Mouse (Mus musculus) CD4-positive, CD25-positive, alpha-beta regulatory T cell, adult 9 weeks (primary cell): ENCODE data around the gene Trim30b. TPM values are rescaled to one million over a fixed set of nuclear protein-coding genes. Genes with fewer than 3 reads are reported as not detected.

ENCODE experiments used
- polyA plus RNA-seq: library from polyadenylated mRNA; unstranded; fragments of 100-300 nt; shearing (Covaris generic); gene quantifications from one replicate; pipeline ENCODE4 v1.2.1, GENCODE M21; 2017

The Trim30b gene
- polyA plus RNA-seq = 1.5 TPM

DNA sequence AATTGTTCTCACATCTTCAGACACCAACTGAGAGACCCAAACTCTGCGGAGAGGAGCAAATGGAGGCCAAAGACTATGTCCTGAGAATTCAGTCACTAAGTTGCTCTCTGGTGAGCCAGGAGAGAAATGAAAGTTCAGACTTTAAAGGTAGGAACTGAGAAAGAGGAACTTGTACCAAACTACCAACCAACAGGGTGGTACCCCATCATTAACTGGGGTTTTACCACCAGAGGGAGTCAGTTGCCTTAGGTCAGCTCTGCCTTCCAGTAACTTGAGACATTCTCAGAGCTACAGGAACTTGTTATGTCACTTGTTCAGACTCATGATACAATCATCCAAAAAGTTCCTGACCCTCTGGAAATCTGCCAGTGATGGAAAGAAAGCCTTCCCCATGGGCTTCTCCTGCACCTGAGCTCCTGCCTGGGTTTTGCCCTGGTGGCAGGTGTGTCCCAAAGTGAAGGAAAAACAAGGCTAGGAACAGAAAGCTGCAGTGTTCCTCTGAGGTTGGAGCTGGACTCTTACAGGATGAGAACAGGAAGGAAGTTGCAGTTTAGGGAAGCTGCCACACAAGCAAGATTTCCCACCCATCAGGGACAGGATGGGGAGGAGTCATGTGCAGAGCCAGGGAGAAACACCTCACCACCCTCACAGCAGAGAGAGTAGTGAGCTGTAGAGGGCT lies at the start of gene Trim30b:
TSS of gene Trim30b (minus strand) at position 149 of the 679 bp plus-strand sequence.

DNA sequence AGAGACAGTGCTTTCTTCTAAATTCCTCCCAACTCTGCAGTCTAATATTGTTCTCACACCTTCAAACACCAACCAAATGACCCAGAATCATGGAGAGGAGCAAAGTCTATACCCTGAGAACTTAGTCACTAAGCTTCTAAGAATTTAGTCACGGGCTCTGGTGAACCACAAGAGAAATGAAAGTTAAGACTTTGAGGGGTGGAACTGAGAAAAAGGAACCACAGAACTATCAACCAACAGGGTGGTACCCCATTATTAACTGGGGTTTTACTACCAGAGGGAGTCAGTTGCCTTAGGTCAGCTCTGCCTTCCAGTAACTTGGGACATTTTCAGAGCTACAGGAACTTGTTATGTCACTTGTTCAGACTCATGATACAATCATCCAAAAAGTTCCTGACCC lies 31.0 kb upstream of the Trim30b start, which contains the start of gene Trim30c:
TSS of gene Trim30c (minus strand) at position 140 of the 400 bp plus-strand sequence.

DNA sequence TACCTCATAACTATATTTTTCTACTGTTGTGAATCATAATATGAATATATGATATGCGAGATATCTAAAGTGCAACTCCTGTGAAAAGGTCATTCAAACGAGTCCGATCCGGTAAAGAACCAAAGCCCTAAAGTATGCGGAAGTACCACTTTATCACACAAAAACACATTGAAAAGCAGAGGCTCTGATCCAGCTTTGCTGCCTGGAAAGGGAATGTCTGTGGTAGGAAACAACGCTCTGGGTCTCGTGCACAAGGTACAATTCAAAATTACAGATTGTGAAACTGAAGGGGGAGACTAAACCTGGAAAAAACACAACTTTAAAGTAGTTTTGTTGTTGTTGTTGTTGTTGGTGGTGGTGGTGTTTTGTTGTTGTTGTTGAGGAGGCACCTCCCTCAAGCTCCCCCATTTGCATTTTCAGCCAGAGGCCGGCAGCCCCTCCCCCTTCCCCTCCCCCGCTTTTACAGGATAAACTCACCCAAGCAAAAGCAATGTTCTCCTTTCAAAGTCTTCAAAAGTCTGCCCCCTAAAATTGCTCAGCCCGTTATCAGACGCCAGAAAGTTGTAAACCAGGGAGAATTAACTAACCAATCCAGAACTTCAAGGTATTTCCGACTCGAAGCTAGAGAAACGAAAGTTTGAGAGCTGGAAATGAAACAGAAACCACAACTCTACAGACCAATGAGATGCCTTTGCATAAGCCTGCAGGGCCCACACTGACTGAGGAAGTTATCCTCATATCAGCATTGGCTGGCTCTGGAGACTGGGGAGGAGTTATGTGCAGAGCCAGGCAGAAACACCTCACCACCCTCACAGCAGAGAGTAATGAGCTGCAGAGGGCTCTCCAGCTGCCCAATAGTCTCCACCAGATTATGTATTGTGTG lies 16.7 kb downstream of the Trim30b start, which contains the start of gene Trim12c:
TSS of gene Trim12c (minus strand) at position 646 of the 883 bp plus-strand sequence.

DNA sequence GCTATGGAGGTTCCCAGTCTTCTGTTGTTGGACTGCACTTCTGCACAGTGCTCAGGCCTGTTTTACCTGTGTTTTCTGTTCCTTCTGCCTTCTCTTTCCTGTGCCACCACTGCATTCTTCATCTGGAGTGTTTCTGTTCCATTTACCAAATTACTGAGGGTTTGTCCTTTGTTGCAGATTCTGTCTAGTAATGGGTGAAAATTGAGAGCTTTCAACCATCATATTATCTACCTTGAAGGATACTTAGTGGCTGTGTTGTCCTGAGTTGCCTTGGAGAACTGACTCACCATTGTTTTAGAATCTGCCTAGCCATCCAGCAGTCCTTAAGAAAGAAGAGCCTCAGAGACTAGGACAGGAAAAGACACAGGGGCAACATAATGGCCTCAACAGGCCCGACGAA lies 40.5 kb downstream of the Trim30b start, which contains the start of gene Trim34b:
TSS of gene Trim34b (plus strand) at position 301 of the 400 bp plus-strand sequence.

DNA sequence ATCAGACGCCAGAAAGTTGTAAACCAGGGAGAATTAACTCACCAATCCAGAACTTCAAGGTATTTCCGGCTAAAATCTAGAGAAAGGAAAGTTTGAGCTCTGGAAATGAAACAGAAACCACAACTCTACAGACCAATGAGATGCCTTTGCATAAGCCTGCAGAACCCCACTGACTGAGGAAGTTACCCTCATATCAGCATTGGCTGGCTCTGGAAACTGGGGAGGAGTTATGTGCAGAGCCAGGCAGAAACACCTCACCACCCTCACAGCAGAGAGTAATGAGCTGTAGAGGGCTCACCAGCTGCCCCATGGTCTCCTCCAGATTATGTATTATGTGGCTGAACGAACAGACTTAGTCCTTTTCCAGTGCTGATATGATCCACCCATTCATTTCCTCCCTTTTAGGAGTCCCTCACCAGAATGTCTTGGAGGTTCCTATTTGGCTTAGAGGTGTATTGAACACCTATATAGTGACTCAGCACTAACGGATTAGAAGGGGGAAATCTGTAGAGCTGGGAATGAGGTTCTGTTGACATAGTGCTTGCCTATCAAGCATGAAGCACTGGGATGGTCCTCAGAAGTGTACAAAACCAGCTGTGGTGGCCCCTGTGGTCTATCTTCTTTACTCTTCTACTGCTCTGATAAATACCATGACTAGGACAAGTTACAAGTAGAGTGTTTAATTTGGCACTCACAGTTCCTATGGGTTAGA lies 54.2 kb downstream of the Trim30b start, which contains the start of gene Trim12a:
TSS of gene Trim12a (minus strand) at position 98 of the 712 bp plus-strand sequence.

Other genes starting within 250 kb of the Trim30b start
- gene Ubqln5, start 240.1 kb downstream of the Trim30b start, polyA plus RNA-seq = not detected
- not detected for gene Olfr643, start 232.5 kb downstream of the Trim30b start, polyA plus RNA-seq
- not detected for gene Ubqln3, start 226.6 kb downstream of the Trim30b start, polyA plus RNA-seq
- not detected for gene Ubqlnl, start 219.3 kb downstream of the Trim30b start, polyA plus RNA-seq
- gene Olfm5, start 205.1 kb downstream of the Trim30b start, polyA plus RNA-seq = not detected
- 0.26 TPM for gene Olfr648, start 186.5 kb downstream of the Trim30b start, polyA plus RNA-seq
- gene Olfr649, start 173.9 kb downstream of the Trim30b start, polyA plus RNA-seq = not detected
- 1.7 TPM for gene Trim6, start 151.1 kb downstream of the Trim30b start, polyA plus RNA-seq
- 63.8 TPM for gene Trim34a, start 125.4 kb downstream of the Trim30b start, polyA plus RNA-seq
- gene Trim5, start 81.8 kb downstream of the Trim30b start, polyA plus RNA-seq = 34.1 TPM
- 163 TPM for gene Trim12a, start 54.4 kb downstream of the Trim30b start, polyA plus RNA-seq
- 1.3 TPM for gene Trim34b, start 40.4 kb downstream of the Trim30b start, polyA plus RNA-seq
- 25.5 TPM for gene Trim12c, start 16.5 kb downstream of the Trim30b start, polyA plus RNA-seq
- 1.4 TPM for gene Trim30c, start 31.0 kb upstream of the Trim30b start, polyA plus RNA-seq
- gene Trim30a, start 95.3 kb upstream of the Trim30b start, polyA plus RNA-seq = 72.6 TPM
- gene Trim30d, start 138.0 kb upstream of the Trim30b start, polyA plus RNA-seq = 29.7 TPM
- gene Olfr651, start 180.2 kb upstream of the Trim30b start, polyA plus RNA-seq = not detected
- gene Olfr652, start 191.0 kb upstream of the Trim30b start, polyA plus RNA-seq = not detected
- gene Olfr653, start 207.4 kb upstream of the Trim30b start, polyA plus RNA-seq = not detected
- gene Olfr654, start 217.1 kb upstream of the Trim30b start, polyA plus RNA-seq = not detected
- not detected for gene Olfr655, start 231.9 kb upstream of the Trim30b start, polyA plus RNA-seq
- not detected for gene Olfr656, start 244.1 kb upstream of the Trim30b start, polyA plus RNA-seq